Mouse (Mus musculus) ZHBTc4 (cell line): ENCODE measurements around the gene Rybp.

Source experiments
- DNase-seq: peaks from one replicate; pipeline ENCODE4 v3.0.0-alpha.2; 2011; ENCODE audit warnings: low read depth, low spot score

Rybp gene

DNA sequence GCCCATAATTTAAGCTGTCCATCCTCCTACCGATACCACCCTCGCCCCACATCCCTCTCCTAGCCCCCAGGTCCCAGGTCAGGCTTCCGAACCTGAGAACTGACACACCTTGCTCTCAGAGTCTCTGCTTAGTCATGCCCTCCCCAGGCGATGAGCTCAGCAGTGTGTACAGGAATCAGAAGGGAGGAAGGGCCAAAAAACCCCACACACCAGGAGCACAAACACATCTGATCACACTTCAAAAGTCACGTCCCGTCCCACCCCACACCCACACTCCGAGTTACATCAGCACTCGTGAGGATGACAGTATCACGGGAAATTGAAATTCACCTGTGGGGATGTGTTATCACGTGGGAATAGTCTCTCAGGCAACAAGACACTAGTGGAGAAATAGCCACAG, 97.0 kb downstream of the Rybp start:
- DNase-seq = no peak

DNA sequence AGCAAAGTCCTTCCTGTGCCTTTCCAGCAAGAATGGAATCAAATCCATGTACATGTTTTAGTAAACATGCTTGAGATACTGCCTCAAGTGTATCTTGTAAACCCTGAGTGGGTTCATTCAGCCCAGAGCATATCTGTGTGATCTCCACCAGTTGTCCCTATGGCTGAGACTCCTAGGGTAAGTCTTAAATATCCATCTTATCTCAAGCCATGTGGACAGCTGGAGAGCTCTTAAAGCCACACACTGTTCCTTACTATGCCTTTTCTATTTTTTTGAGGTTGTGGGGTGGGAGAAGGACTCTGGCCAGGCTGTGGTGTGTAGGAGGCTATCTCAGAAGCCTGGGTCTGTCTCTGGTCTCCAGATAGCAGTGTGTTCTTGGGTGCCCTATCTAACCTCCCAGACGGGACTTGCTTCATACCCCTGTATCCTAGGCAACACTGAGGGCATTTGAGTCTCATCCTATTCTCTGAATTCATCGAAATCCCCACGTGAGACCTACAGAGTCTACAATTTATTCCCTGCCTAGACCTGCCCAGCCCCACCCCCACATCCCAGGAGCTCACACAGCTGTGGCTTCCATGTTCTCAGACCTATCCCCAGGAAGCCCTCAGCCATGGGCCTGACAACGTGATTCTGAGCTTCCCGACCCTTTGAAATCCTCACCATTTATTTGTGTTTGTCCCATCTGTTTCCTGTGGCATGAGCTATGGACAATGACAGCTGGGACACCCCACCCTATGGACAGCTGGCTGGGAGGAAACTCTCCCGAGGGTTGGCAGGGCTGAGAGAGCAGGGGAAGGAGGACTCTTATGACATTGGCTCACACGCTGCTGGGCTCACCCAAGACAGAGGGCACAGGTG, 98.2 kb downstream of the Rybp start:
- no peak for DNase-seq

DNA sequence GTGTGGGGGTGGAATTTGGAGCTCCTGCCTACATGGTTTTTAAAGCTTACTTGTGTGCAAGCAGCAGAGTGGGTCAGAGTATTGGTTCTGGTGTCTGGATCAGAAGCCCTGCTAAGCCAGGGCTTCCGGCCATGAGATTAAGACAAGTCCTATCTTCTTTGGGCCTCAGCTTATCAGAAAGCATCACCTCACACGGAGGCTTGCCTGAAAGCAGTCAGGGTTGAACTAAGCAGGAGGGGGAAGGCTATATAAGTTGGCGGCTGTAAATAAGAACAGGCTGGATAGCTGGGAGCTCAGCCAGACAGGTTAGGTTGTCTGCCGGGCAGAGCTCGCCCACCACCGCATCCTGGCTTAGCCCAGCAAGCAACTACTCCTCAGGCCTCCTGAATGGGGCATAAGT, 99.5 kb downstream of the Rybp start:
- DNase-seq = no peak

DNA sequence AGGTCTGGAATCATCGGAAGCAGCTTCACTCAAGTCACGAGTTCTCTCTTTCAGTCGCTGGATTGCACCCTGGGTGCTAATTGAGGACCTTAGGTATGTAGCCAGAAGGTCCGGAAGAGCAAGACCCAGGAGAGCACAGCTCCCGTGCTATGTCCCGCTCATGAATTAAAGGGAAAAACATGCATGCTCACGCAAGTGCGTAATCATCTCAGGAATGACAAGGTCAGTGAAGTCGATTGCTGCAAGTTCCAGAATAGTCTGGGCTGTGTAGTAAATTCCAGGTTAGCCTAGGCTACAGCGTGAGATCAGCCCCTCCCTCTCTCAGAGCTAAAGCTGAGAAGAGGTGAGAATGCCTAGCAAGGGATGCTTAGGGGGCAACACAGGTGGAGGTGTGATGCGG, 100.5 kb downstream of the Rybp start:
- peak; percentile 76 for DNase-seq

DNA sequence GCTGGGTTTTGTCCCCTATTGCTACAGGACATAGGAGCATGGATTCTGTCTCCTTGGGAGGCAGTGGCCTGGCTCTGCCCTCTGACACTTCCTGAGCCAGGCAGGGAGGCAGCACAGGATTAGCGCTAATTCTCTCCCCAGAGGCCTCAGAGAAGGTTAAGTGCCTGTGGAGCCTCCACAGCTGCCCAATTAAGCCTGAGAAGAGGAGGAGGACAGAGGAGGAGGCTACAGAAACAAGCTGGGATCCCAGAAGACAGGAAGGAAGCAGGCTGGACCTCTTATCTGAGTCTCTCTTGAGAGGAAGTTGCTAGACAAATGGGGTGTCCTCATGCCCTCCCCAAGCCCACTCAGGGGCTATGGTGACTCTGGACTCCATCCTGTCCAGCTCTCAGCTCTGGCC, 101.8 kb downstream of the Rybp start:
- no peak for DNase-seq

DNA sequence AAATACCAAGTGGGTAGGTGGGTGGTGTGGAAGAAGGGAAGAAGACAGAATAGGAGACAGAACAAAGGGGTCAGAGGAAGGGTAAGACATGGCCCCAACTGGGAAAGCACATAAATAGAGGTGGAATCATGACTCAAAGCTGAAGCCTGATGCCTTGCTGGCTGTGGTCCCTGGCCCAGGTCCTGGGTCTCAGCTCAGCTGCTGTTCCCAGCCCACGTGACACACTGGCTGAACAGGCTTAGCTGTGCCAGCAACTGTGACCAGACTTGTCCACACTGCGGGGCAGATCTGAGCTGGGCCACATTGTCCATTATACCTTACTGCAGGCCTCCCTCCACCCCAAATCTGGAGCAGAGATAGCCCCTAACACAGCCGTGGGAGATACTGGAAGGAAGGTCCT, 103.9 kb downstream of the Rybp start:
- DNase-seq = no peak

DNA sequence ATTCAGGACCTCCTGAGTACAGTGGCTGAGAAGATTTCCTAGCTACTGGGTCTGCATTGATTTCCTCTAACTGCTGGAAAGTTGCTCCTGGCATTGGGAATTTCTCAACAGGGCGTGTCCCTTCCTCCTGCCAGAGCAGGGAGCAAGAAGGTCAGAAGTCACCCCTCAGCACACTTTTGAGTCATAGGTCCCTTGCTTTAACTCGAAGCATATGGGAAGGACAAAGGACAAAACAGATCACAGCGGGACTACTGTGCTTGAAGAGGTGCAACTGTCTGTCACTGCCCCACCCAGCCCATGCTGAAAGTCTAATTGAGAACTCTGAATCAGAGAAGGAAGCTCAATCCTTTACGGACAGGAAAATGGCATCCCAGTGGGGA, 106.4 kb downstream of the Rybp start:
- peak; percentile 96 for DNase-seq

DNA sequence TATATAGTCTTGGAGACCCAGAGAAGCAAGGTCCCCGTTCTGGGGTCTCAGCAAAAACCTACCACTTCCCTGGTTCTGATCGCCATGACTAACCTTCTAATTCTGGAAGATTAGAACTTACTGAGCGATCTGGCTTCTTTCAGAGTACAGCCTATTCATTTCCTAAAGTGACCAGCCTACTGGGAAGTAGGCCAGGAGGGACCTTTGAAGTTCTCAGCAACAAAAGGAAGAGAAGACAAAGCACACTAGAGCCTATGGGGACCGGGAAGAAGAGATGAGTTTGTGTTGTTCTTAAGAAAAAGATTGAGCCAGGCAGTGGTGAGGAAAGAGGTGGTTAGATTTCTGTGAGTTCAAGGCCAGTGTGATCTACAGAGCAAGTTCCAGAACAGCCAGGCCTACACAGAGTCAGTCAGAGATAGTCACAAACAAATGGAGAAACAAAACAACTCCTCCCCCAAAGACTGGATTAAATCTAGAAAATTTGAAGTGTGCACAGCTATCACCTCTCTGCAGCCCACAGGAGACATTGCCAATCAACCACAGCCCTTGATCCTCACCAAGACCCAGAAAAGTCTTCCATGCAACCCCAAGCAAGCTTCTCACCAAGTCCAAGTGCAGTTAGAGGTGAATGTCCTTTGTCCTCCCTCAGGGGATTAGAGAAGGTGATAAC, 106.9 kb downstream of the Rybp start:
- DNase-seq = peak; percentile 32

DNA sequence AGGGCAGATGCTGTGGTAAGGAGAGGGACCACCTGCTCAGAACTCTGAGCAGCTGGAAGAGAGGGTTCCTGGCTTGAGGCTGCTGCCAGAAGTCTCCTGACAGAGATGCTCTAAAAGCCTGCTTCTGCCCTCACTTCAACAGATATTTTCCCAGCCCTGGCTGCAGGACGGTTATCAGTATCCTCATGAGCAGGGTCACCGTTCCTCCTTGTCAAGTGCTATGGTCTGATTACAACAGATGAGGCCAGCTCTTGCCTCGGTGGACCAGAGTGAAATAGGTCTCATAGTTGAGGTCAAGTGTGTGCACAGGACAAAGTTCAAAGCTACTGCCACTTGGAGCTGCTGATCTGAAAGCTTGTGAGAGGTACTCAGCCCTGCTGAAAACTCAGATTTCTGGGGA, 108.5 kb downstream of the Rybp start:
- DNase-seq = no peak
